Mouse (Mus musculus) lung, postnatal 10 days (tissue): Measurements from ENCODE around the gene Trp53i13.

Experiments
- DNase-seq: peaks from one replicate; pipeline ENCODE4 v3.0.0; 2021

Trp53i13 gene

DNA sequence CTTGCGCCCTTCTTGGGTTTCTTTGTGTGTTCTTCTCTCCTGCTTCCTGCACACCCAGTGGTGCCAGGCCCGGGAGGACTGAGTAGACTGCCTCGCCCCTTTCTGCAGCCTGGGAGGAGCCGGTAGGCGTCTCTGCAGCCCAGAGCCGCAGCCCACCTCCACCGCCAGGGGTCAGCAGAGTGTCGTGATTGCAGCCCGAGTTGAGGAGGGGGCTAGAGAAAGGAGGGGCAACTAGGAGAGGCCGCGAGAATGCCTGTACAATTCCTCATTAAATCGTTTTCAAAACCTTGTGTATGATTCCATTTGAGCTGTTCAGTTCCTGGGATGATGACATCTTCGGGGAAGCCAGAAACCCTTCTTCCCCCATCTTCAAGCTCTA is 24.7 kb downstream of the Trp53i13 start:
- DNase-seq = peak; percentile 96

DNA sequence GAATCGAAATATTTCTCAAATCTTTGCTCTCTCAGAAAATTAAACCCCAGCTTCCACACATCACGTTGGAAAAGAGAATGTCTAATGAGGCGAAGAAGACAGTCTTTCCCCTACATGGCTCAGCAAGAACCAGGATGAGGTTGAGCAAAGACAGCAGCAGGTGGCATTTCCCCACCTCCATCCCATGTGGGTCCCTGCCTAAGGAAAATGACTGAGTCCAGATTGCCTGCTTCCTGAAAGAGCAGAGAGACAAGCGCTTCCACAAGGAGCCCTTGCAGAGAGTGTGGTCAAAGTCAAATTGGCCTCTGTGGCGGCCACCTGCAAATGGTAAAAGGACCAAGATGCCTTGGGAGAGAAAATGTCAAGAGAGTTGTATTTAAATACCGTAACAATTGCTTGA is 25.3 kb downstream of the Trp53i13 start:
- DNase-seq = no peak

DNA sequence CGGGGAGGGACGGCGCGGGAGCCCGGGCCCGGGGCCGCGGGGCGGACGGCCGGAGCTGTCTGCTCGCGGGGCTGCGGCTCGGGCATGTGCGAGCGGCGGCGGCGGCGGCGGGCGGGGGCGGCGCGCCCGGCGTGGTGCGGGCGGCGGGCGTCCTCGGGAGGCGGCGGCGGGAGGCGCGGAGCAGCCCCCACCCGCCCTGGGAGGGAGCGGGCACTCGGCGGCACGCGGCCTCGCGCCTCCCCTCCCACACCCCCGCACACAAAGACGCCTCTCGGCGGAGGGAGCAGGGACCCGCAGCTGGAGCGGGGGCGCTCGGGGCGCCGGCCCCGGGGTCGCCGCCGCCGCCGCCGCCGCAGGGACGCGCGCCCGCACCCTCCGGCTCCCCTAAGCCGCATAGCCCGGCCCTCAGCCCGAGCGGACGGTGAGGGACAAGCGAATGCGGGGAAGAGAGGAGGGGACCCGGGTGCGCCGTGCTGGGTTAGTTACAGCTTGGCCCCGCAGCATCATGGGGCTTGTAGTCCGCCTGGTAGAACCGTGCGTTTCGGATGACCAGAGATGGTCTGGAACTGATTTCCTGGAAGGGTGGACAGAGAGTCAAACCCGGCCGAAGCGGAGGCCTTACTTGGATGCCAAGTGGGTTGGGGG is 26.1 kb downstream of the Trp53i13 start, which contains the start of gene Ankrd13b:
Ankrd13b (minus strand) TSS at position 88 of the 645 bp plus-strand sequence.
- DNase-seq = peak; percentile 83

DNA sequence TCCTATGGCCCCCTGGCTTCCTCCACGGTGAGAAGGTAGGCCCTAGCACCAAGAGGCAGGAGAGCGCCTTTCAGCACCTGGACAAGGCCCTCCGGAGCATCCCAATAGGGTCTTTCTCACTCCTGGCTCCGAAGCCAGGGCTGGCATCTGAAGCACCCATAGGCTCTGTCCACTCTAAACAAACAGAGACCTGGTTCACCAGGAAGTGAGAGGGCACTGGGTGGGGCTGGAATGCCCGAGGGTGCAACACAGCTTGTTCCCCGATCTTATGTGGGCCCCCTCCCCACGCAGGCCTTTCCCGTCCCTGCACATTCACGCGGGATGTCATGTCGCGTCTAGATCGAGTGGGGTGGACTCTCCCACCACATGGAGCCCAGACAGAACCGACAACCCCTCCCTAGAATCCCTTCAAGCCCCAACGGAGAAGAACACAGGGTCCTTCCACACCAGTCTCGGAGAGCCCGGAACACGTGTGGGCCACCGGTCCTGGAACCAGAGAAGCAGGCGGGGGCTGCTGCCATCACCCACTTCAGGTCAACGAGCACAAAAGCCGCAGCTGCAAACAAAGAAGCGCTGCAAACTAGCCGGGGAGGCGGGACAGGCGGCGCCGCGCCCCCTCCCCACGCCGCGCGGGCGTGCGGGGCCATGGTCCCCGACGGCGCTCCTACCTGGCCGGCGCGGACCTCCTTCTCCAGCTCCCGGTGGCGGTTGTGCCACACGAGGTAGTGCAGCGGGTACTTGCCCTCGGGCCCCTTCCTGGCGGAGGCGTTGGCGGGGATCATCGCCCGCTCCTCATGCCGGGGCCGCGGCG is 26.8 kb downstream of the Trp53i13 start:
- DNase-seq = no peak

DNA sequence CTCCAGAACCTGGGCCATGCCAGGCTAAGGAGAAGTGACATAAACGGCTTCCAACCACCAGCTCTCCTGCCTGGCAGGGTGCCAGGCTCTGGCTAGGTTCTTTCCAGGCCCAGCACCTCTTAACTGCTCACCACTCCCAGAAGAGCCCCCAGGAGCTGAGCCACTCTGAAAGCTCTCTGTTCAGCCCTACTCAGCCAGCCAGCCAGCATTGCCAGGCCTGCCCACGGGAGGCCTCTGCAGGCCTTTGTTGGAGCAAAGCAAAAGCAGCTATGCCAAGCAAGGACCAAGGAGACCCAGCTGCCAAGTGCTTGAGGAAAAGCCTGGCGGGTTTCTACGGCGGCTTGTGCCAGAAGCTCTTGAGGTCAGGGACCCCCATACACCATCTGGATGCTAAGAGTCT is 29.0 kb downstream of the Trp53i13 start:
- no peak for DNase-seq

DNA sequence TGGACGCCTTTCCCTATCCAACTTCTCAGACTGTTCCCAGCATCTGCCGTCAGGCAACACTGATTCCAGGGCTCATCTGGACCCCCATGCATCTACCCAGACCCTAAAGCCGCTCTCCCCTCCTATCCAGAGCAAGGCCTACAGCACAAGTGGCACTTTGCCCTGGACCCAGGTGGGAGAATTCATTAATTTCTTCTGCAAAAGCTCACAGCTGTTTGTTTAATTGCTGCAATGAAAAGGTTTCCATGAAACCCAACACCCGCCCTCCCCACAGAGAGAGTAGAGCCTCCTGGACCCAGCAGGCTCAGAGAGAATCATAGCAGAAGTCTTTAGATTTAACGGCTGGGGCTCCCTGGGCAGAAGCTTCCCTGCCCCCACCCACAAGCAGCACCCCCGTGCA is 30.6 kb downstream of the Trp53i13 start:
- no peak for DNase-seq

DNA sequence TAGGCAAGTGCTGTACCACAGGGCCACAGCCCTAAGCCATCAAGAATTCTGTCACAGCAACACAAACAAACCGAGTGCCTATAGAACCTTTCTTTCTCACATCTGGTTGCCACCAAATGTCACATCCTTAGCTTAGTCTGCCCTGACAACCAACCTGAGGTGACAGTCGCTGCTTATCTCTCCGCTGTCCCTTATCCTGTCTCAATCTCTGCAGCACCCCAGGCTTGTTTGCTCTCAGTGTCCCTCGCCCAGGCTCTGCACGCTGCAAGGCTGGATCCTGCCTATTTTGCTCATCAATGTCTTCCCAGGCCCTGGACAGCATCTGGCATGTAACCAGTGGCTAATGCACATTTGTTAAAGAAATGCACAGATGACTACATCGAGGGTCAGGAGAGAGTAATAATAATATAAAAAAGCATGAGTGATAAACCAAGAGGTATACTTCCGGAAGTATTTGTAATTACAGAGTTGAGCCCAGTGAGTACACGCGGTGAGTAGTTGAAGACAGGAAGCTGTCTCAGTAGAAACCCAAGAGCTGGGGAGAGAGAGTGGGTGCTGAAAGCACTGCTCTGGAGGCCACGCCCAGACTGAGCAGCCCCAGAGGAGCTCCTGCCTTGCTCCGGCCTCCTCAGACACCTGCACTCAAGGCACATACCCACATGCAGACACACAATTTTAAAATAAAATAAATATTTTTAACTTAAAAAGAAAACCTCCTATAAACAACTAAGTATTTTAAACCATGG is 32.1 kb downstream of the Trp53i13 start:
- DNase-seq = no peak

DNA sequence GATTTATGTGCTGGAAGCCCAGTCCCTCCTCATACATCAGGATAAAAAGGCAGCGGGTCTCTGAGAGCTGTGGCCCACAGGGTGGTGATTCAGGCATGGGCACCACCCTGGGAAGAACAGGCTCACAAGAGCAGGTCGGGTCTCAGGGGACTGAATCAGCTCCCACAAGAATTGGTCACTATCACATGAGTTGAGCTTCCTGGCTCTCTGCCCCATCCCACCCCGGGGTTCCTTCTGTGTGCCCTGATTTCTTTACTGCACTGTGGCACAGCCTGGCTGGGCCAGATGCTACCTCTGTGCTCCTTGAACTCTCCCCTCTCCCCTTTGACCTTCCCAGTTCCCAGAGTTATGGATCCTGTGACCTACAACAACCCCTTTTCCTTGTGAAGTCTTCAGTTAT is 32.7 kb downstream of the Trp53i13 start:
- DNase-seq = no peak

DNA sequence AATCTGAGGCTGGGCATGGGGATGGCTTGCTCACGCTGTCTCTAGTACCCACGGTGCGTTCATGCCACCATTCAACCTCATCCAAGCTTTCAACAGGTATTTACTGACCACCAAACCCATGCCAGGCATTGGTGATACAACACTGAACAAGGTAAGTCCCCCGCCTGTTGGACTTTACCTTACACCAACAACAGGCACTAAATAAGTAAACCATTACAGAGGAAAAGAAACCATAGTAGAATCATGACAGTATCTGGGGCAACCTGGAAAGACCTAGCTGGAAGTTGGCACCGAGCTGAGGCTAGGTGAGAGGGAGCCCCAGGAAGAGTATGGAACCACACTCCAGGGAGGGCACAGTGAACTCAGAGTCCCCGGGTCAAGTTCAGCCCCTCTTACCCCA is 38.9 kb downstream of the Trp53i13 start:
- no peak for DNase-seq

DNA sequence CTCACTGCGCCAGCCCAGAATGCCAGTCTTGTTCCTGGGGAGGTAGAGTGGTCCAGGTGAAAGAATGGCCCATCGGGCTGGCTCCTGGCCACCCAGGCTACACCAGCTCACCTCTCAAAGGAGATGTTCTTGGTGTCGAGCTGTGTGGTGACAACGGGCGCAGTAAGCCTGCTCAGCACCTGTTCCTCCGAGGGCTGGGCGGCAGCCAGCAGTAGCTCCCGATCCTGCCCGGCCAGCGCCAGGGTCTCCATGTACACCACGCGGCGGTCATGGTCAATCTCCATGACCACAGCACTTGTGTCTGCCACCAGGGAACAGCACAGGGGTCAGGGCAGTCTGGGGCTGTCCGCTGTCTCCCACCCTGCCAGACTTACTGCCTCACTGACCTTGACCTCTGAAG is 39.6 kb downstream of the Trp53i13 start:
- DNase-seq = no peak

DNA sequence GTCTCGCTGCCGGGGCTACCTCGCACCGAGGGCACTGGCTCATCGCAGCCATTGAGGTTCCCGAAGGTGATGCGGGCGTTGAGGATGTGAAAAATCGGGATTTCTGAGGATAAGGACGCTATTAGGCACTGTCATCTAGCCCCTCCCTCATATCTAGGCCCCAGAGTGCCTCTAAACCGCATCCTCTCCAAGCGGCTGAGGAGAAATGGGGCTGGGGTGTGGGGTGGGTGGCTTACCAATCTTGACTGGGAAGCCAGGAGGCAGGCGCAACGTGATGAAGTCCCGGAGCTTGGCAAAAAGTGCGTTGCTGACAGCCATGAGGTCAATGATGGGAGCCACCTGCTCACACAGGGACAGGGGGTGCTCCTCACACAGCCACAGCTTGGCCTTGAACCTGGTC is 43.0 kb downstream of the Trp53i13 start:
- DNase-seq = no peak

DNA sequence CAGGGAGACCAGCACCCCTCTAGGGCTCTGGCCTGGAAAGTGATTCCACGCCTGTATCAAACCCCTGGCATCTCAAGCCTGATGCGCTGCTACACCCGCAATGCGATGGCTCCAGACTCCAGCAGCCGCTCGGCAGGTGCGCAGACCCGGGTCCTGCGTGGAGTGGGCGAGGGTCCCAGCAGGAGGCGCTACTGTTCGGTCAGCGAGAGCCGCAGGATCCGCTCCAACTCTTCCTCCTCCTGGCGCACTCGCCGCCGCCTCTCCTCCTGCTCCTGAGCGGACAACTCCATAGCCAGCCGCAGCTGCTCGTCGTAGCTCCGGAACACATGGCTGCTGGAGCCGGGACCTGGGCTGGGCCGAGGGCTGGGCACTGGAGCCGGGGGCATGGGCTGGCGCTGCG is 44.4 kb downstream of the Trp53i13 start:
- no peak for DNase-seq

DNA sequence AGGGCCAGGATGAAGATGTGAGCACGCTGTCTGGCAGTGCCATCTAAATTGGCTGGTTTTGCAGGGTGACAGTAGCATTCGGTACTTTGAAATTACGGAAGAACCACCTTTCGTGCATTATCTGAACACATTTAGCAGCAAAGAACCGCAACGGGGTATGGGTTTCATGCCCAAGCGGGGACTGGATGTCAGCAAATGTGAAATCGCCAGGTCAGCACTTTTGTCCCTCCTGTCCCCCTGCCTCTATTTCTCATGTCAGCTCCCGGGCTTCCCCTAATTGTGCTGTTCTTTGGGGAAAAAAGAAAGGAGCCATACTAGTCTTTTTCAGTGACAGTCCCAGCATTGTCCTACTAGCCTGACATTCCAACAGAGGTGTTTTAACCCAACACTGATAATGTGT is 47.4 kb downstream of the Trp53i13 start:
- no peak for DNase-seq

DNA sequence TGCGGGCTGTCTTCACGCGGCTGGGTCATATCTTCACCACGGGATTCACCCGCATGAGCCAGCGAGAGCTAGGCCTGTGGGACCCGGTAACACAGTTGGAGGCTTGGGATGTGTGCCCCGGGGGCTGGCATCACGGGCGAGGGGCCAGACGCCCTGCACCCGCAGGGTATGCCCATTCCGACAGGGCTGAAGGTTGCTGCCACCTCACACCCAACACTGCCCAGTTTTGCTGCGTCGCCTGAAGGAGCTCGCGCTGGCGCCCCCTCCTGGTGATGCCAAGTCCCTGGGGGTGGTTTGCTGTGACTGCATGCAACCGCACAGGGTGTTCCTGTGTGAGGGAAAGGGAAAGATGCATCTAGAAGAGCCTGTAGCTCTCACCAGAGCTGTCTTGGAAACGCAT is 48.0 kb downstream of the Trp53i13 start:
- DNase-seq = peak; percentile 90

DNA sequence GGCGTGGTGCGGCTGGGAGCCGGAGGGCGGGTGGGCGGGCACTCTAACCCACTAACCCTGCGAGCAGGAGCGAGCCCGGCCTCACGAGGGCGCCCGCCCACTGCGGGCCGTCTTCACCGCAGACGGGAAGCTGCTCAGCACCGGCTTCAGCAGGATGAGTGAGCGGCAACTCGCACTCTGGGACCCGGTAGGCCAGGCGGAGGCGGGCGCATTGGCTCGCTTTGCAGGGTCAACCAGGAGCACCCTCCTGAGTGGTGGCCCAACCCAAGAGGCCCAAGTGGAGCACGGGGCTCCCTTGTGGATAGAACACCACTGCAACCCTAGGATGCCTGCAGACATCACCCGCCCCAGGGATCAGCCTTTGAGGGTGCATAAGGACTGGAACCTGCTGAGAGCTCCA is 48.6 kb downstream of the Trp53i13 start:
- DNase-seq = peak; percentile 88

DNA sequence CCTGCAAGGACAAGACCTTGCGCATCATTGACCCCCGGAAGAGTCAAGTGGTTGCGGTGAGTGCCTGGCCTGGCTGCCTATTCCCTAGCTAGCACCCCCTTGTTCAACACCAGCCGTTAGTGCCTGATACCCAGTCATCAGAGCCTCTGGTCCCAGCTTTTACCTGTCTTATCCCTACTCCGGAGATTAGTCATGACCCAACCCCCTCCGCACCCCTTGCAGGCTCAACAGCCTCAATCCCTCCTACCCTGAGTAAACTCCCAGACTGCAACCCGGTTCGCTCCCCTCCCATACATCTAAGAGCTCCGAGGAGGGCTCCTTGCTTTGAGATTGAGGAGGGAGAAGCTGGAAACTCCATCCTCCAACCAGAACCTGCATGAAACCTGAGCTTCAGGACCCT is 49.2 kb downstream of the Trp53i13 start:
- DNase-seq = no peak

DNA sequence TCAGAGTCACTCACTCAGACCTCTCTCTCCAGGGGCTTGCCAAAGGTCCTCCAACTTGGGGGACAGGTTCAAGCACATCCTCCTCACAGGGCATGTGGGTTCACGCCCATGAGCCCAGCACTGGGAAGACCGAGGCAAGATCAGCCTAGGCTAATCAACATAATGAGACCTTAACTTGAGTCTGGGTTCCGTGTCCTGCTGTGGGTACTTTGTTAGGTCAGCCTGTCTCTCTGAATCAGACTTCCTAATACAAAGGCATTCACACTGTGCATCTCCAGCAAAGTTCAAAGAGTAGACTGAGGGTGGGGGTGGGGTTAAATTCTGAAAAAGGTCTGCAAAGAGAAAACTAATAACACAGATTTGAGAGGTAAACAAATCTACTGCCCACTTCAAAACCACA is 50.7 kb downstream of the Trp53i13 start:
- no peak for DNase-seq

DNA sequence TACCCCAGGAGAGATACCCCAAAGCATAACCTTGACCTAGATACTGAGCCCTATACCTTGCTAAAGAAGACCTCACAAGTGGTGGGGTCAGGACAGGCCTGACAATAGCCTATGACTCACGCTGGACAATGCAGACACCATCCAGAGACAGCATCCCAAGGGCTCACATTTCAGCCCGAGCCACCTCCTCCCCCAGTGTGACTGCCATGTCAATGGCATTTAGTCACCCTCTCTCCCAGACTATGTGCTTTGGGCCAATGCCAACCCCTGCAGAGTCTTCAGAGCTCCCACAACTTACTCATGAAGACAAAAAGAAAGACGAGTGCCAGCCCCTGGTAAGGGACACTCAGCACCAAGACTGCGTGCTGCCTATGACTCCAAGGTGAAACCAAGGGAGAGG is 51.1 kb downstream of the Trp53i13 start:
- no peak for DNase-seq

DNA sequence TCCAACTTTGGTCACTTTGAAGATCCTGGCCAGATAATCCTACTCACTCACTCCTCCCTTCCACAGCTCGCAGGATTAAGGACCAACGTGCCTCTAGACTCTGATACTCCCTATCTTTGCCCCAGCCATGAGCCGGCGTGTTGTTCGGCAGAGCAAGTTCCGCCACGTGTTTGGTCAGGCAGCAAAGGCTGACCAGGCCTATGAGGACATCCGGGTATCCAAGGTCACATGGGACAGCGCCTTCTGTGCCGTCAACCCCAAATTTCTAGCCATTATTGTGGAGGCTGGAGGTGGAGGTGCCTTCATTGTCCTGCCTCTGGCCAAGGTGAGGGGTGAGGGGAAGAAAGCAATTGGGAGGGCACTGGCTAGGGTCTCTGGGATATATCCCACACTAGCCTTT is 52.0 kb downstream of the Trp53i13 start:
- no peak for DNase-seq

DNA sequence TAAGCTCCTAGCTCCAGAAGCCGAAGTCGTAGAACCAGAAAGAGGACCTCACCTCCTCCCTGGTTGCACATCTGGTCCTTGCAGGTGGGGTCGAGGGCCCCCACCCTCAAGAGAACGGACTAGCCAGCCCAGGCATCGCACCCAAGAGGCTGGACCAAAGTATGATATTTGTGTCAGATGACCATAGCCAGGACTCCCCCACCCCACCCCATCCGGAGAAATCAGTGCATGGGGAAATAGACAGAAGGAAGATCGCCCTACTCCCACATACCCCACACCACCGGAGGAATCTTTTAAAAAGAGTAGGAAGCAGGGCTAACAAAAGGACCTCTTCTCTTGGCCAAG is 52.7 kb downstream of the Trp53i13 start:
- DNase-seq = no peak

DNA sequence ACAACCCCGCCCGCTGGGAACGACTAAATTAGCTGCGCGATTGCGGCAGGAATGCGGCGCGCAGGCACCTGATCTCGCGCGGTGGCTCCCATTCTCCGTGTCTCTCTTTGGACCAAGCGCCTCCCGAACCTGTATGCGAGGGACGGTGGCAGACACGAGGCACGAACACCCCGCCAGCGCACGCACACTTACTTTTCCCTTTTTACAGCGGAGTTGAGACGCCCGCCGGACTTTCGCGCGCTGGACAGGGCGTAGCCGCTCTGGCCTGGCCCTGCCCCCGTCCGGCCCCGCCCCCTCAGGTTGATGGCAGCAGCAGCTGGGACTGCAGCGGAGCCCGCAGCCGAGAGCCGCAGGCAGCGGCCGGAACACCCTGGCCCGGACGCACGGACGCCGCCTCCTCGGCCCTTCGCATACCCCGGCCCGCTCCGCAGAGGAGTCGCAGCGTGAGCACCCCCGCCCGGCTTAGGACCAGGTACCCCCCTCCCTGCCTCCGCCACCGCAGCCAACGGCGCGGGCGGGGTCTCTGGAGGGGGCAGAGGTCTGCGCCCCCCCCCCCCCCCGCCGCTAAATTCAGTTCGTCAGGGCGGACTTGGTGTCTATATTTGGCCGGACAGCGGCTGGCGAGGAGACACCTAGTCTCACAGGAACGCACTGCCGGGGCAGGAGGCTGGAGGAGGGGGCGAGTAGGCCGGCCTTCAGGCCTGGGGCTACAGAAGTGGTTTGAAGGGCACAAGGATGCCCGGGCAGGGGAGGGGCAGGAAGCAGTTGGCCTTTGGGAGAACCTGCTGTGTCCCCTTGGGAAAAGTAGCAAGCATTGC is 53.3 kb downstream of the Trp53i13 start, which contains the start of gene Coro6:
Coro6 (plus strand) TSS at position 129 of the 818 bp plus-strand sequence.
- peak; percentile 86 for DNase-seq

DNA sequence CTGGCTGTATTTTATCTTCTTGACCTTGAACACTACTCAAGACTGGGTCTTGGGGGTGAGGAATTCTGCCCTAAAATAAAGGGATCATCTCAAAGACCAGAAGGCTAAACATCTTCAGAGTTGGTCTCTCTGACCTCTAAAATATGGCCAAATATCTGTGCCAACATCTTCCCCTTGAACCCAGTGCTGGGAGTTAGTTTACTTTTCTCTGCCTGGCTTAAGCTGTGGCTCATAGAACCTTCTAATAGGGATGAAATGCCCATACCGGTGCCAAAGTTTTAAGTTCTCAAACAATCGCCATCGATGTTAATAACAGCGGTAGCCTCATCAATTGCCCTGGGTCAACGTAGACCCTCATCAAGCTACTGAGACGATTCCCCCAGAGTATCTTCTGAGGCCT is 53.9 kb downstream of the Trp53i13 start:
- DNase-seq = no peak
